Mouse (Mus musculus): ENCODE results near the gene Lyg1.
A peak's percentile ranks its signal among the peaks of the same experiment; 100 is the strongest.

The Lyg1 gene

DNA sequence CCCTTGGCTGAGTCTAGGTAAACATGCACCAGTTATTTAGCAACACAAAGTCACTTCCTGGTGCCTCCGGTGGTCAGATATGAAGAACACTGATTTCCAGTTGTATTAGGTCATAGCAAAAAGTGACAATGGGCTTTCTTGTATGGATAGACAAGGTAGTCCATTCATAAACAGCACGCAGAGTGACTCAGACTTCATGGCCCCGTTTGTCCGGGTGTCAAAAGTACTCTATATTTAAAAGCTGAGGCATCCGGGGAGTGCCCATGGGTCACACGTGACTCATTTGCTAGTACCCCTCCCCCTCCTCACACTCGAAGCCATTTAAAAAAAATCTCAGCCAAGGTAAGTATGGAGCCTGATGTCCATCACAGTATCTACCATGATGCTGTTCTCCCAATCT, 2.8 kb downstream of the Lyg1 start:
- no peak for DNase-seq (ENCODE audit: low read depth, low spot score)

DNA sequence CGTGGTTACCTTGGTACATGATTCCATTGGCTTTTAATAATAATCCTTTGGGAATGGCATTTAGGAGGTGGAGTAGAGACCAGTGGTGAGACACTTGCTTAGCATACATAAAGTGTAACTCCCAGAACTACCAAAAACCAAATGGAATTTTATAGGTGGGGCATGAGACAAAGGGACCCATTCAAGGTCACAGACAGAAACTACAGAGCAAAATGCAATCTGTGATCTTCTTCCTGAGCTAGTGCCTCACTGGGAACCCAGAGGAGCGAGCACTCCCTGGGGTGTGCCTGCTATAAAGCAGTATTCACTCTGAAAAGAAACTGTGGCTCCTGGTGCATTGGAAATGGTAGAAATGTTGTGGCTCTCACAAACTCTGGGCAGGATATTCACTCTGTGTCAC, 8.7 kb downstream of the Lyg1 start:
- DNase-seq (ENCODE audit: low read depth, low spot score) = no peak

DNA sequence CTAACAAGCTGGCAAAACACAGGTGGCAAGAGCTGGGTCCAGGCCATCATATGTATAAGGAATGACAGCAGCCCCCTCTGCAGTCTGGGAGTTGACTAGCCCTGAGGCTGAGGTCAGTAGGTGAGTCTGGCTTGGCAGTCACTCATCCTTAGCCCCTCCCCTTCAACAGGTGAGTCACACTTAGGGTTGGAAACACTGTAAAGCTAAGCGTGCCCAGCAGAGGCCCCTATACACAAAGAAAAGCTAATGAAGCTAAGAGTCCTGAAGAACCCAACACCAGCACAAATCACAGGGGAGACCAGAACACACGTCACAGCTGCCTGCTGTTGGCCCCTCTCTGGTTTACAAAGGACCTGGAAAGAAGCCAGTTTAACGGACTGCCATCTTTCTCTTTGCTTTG, 25.8 kb downstream of the Lyg1 start:
- no peak for DNase-seq (ENCODE audit: low read depth, low spot score)

DNA sequence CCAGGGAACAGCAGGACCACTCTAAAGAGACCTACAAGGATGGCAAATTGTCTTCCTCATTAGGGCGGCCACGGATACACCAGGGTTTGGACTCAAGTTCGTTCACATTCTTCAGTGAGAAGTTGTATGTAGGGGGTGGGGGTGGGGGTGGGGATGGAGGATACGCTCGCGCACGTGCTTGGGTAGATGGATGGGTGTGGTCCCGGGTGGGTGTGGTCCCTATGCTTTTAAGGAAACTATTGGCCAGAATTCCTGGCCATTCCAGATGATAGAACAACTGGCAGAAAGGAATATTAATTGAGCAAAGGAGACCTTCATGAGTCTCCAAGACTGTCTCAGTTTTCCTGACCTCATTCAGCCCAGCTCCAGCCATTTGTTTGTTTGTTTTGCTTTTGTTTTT, 31.6 kb downstream of the Lyg1 start:
- no peak for DNase-seq (ENCODE audit: low read depth, low spot score)

DNA sequence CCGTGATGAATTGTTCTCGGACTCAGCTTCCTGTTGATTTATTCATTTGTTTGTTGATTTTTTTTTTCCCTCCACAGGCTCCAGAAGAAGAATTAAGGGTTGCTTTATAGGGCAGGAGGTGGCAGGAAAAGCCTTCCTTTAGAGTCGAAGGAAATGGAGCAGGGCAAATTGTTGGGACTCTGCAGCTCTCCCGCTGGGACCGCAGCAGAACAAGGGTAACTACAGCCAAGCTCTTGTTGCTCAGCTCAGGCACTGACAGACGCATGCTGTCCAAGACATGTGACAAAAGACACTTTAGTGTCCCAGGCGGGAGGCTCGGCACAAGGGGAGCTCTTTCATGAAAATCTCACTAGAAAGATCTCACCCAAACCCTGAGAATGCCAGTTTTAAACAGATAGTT, 35.0 kb downstream of the Lyg1 start:
- no peak for DNase-seq (ENCODE audit: low read depth, low spot score)

DNA sequence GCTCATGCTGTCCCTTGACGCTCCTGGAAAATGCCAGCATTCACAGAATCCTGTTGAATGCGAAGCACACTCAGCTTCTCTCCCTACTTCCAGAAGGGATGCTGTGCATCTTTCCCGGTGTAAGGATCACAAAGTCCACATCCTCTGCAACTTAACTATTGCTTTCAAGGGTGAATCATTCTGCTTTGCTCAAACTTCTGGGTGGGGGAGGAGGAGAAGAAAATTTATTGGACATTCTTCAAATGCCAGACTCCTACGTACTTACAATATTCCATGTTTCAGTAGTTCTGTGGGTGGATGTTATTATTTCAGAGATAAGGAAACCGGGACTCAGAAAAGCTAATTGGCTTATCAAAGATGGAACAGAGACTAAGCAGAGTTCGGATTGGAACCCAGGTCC, 39.5 kb downstream of the Lyg1 start:
- DNase-seq (ENCODE audit: low read depth, low spot score) = peak; percentile 16

DNA sequence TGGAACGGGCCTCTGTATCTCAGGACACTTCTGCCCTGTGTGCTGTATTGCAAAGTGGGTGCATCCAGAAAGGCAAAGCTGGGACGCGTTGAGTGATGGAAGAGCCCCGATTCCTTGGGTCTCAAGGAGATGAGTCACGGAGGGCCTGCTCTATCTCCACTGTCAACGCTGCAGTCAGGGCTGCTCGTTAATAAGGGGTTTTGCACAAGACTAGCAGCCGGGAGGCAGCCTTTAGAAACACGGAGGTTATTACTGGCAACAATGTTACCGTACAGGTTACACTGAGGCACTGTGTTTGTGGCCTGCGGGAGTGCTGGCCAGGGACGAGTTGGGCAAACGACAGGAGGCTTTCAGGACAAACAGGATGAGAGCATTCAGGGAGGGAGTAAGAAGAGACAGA, 39.9 kb downstream of the Lyg1 start:
- DNase-seq (ENCODE audit: low read depth, low spot score) = no peak

DNA sequence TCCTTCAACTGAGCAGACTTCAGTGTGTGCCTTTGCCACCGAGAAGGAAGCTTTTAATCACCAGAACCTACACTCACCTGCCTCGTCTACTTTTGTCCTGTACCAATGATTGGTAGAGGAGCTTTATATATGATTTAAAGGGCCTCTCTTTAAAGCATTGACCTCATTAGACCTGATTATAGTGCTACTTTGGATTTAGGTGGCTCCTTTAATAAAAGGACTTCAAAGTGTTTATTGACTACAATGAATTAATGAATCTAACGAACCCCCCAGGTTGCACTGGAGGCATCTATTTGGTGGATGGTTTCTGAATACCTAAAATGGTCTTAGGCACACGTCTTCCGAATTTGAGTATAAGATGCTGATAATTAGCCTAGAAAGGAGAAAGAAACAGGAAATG, 41.2 kb downstream of the Lyg1 start, which contains the start of gene Lyg2:
Gene Lyg2, minus strand, starts transcription at position 101 of the 400 bp plus-strand sequence.
- no peak for DNase-seq (ENCODE audit: low read depth, low spot score)

DNA sequence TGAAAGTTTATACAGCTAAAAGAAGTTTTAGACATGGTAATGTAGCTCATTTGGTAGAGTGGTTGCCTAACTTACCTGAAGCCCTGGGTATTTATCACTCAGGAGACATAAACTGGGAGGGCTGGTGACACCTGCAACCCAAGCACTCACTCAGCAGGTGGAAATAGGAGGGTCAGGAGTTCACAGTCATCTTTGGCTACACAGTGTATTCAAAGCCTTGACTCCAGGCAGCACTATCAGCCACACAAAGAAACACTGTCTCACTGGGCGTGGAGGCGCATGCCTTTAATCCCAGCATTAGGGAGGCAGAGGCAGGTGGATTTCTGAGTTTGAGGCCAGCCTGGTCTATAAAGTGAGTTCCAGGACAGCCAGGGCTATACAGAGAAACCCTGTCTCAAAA, 44.8 kb downstream of the Lyg1 start:
- DNase-seq (ENCODE audit: low read depth, low spot score) = no peak

DNA sequence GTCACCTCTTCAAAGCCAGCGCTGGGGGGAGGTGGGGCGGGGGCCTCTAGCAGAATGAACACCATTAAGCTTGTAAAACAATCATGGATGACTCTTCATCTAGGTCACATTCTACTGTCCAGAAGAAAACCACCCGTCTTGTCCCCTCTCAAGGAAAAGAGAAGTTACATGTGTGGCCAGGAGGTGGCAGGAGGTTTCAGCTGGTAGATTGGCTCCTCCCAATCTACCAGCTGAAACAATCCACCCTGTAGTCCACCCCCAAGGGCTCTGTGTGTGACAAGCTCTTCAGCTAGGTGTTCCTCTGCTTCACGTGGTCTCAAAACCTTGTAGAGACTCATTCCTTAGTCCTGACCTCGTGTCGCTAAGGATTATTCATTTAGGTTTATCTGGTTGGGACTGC, 54.4 kb downstream of the Lyg1 start:
- peak; percentile 16 for DNase-seq (ENCODE audit: low read depth, low spot score)

DNA sequence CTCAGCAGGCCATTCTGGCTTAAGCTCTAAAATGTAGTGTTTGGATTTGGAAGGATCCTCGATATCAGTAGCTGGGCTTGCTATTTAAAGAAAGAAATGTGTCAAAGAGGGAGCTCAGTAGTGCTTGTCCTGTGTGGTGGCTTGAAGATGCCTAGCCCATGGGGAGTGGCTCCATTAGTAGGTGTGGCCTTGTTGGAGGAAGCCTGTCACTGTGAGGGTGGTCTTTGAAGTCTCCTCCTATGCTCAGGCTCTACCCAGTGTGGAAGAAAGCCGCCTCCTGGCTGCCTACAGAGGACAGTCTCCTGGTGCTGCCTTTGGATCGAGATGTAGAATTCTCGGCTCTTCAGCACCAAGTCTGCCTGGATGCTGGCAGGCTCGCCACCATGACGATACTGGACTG, 57.3 kb downstream of the Lyg1 start:
- no peak for DNase-seq (ENCODE audit: low read depth, low spot score)

DNA sequence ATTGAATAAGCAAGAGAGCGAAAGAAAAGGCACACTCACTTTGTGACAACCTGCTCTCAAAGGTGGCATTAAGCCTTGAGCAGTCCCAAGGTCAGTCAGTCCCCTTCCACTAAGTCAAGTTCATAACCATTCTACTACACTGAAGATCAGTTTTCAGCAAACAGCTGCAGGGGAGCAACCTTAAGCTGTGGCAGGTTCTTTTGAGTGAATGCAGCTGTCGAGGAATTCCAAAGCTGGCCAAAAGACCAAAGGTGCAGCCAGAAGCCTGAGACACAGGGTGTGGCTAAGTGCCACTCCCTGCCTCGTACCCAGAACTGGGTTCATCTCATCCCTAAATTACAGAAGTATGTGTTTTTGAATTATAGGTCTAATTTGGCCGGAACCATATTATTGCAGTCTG, 57.7 kb downstream of the Lyg1 start:
- no peak for DNase-seq (ENCODE audit: low read depth, low spot score)

All from telencephalon, adult 2 months (tissue).